Mouse (Mus musculus): ENCODE measurements around the gene Bcl11b.

- TF ChIP-seq CTCF (IDR thresholded peaks at IDR 0.05; ENCODE audit: extremely low read depth, insufficient read length, insufficient replicate concordance, low read depth, low read length): no peak
- TF ChIP-seq POLR2A (IDR thresholded peaks at IDR 0.05; ENCODE audit: low read depth, low read length): no peak
Observed at GRCm38 (mm10) chr12:107962852-107963251, 40.5 kb downstream of the Bcl11b start.

Data from small intestine, adult 2 months (tissue).